Mouse (Mus musculus): ENCODE data around the gene Sprr2f. TPM values are rescaled to one million over a fixed set of nuclear protein-coding genes. Genes with fewer than 3 reads are reported as not detected.

Sprr2f gene
- total RNA-seq (2012; rRNA removed) = not detected in 2 replicates

DNA sequence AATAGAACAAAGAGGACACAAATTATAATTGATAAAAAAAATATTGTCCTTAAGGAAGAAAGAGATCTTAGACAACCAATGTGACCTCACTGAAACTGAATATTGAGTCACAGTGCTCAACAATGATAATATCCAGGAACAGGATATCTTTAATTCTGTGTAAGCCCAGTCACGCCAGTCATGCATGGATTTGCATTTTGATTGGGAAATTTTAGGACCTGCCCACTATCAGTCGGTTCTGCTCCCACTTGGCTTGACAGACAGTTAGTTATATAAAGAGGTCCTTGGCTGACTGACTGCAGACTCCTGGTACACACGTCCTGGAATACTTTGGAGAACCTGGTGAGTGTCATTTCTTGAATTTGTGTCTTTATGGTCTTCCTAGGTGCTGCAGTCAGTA lies at the start of gene Sprr2f:
Sprr2f (plus strand) TSS at position 301 of the 400 bp plus-strand sequence.
- Histone ChIP-seq H3K9ac (ENCODE audit: insufficient read depth, low read depth, low read length, poor library complexity, severe bottlenecking) (no peak within 1 kb of the TSS), H3K36me3 (ENCODE audit: control insufficient read depth, insufficient read depth, low read length, poor library complexity, severe bottlenecking) (no peaks in the 10 kb centered on the region), H3K4me1 (ENCODE audit: control insufficient read depth in 2 of 2, insufficient read depth in 2 of 2, low read length in 2 of 2, poor library complexity in 1 of 2) (no peaks in the 10 kb centered on the region), H3K27ac (ENCODE audit: insufficient read depth, low read depth, low read length, poor library complexity, severe bottlenecking) (no peak within 1 kb of the TSS), H3K9me3 (ENCODE audit: control insufficient read depth, insufficient read depth, low read depth, low read length) (no peaks in the 10 kb centered on the region), H3K4me3 (ENCODE audit: insufficient read depth in 1 of 2, low read depth in 1 of 2, low read length in 2 of 2, poor library complexity in 1 of 2, severe bottlenecking in 1 of 2) (no peak within 1 kb of the TSS)
- TF ChIP-seq MAFK (IDR thresholded peaks at IDR 0.05; ENCODE audit: insufficient read depth, low read depth, low read length) = no peak
- no peak for TF ChIP-seq HCFC1 (IDR thresholded peaks at IDR 0.05; ENCODE audit: borderline replicate concordance, insufficient read depth, low read length)
- TF ChIP-seq ZNF384 (IDR thresholded peaks at IDR 0.05; ENCODE audit: low read depth, low read length) = no peak
- no peak for TF ChIP-seq ZC3H11A (IDR thresholded peaks at IDR 0.05; ENCODE audit: borderline replicate concordance, low read depth, low read length)
- TF ChIP-seq CHD2 (IDR thresholded peaks at IDR 0.05; ENCODE audit: low read depth, low read length) = no peak
- no peak for DNase-seq (ENCODE audit: low read depth, low spot score)
- in situ Hi-C loops (cut with MboI; ENCODE audit: low sequenced_read_pairs in 2 of 2, unreplicated experiment in 2 of 2) = no loop called here

- Histone ChIP-seq H3K36me3 (ENCODE audit: control insufficient read depth, insufficient read depth, low read length, poor library complexity, severe bottlenecking) (no peaks in the 10 kb centered on the region), H3K4me1 (ENCODE audit: control insufficient read depth in 2 of 2, insufficient read depth in 2 of 2, low read length in 2 of 2, poor library complexity in 1 of 2) (no peaks in the 10 kb centered on the region), H3K4me3 (ENCODE audit: insufficient read depth in 1 of 2, low read depth in 1 of 2, low read length in 2 of 2, poor library complexity in 1 of 2, severe bottlenecking in 1 of 2) (no peak within 1 kb of the TSS), H3K9me3 (ENCODE audit: control insufficient read depth, insufficient read depth, low read depth, low read length) (no peaks in the 10 kb centered on the region), H3K27ac (ENCODE audit: insufficient read depth, low read depth, low read length, poor library complexity, severe bottlenecking) (no peak within 1 kb of the TSS), H3K9ac (ENCODE audit: insufficient read depth, low read depth, low read length, poor library complexity, severe bottlenecking) (no peak within 1 kb of the TSS)
- in situ Hi-C loops (cut with MboI; ENCODE audit: low sequenced_read_pairs in 2 of 2, unreplicated experiment in 2 of 2) = no loop called here
- DNase-seq (ENCODE audit: low read depth, low spot score) = no peak
- TF ChIP-seq MAFK (IDR thresholded peaks at IDR 0.05; ENCODE audit: insufficient read depth, low read depth, low read length) (no peak), CHD2 (IDR thresholded peaks at IDR 0.05; ENCODE audit: low read depth, low read length) (no peak), ZNF384 (IDR thresholded peaks at IDR 0.05; ENCODE audit: low read depth, low read length) (no peak), ZC3H11A (IDR thresholded peaks at IDR 0.05; ENCODE audit: borderline replicate concordance, low read depth, low read length) (no peak), HCFC1 (IDR thresholded peaks at IDR 0.05; ENCODE audit: borderline replicate concordance, insufficient read depth, low read length) (no peak)
Measured at GRCm38 (mm10) chr3:92316320-92316719, 48.7 kb upstream of the Sprr2f start, which contains the start of gene Sprr2b. Sprr2b (plus strand) TSS chr3:92316620.

- no peak for DNase-seq (ENCODE audit: low read depth, low spot score)
- Histone ChIP-seq H3K27ac (ENCODE audit: insufficient read depth, low read depth, low read length, poor library complexity, severe bottlenecking) (no peak overlapping the region), H3K9me3 (ENCODE audit: control insufficient read depth, insufficient read depth, low read depth, low read length) (no peaks in the 10 kb centered on the region), H3K9ac (ENCODE audit: insufficient read depth, low read depth, low read length, poor library complexity, severe bottlenecking) (no peak overlapping the region), H3K4me3 (ENCODE audit: insufficient read depth in 1 of 2, low read depth in 1 of 2, low read length in 2 of 2, poor library complexity in 1 of 2, severe bottlenecking in 1 of 2) (no peak overlapping the region), H3K4me1 (ENCODE audit: control insufficient read depth in 2 of 2, insufficient read depth in 2 of 2, low read length in 2 of 2, poor library complexity in 1 of 2) (no peaks in the 10 kb centered on the region), H3K36me3 (ENCODE audit: control insufficient read depth, insufficient read depth, low read length, poor library complexity, severe bottlenecking) (no peaks in the 10 kb centered on the region)
- in situ Hi-C loops (cut with MboI; ENCODE audit: low sequenced_read_pairs in 2 of 2, unreplicated experiment in 2 of 2) = no loop called here
- TF ChIP-seq CHD2 (IDR thresholded peaks at IDR 0.05; ENCODE audit: low read depth, low read length) (no peak), MAFK (IDR thresholded peaks at IDR 0.05; ENCODE audit: insufficient read depth, low read depth, low read length) (no peak), ZNF384 (IDR thresholded peaks at IDR 0.05; ENCODE audit: low read depth, low read length) (no peak), HCFC1 (IDR thresholded peaks at IDR 0.05; ENCODE audit: borderline replicate concordance, insufficient read depth, low read length) (no peak), ZC3H11A (IDR thresholded peaks at IDR 0.05; ENCODE audit: borderline replicate concordance, low read depth, low read length) (no peak)
Measured at GRCm38 (mm10) chr3:92317384-92317783, 47.6 kb upstream of the Sprr2f start.

GRCm38 (mm10) chr3:92336278-92336677 lies 28.7 kb upstream of the Sprr2f start:
- Histone ChIP-seq H3K4me3 (ENCODE audit: insufficient read depth in 1 of 2, low read depth in 1 of 2, low read length in 2 of 2, poor library complexity in 1 of 2, severe bottlenecking in 1 of 2) (no peak overlapping the region), H3K9ac (ENCODE audit: insufficient read depth, low read depth, low read length, poor library complexity, severe bottlenecking) (no peak overlapping the region), H3K9me3 (ENCODE audit: control insufficient read depth, insufficient read depth, low read depth, low read length) (no peaks in the 10 kb centered on the region), H3K27ac (ENCODE audit: insufficient read depth, low read depth, low read length, poor library complexity, severe bottlenecking) (no peak overlapping the region), H3K4me1 (ENCODE audit: control insufficient read depth in 2 of 2, insufficient read depth in 2 of 2, low read length in 2 of 2, poor library complexity in 1 of 2) (no peaks in the 10 kb centered on the region), H3K36me3 (ENCODE audit: control insufficient read depth, insufficient read depth, low read length, poor library complexity, severe bottlenecking) (no peaks in the 10 kb centered on the region)
- in situ Hi-C loops (cut with MboI; ENCODE audit: low sequenced_read_pairs in 2 of 2, unreplicated experiment in 2 of 2) = no loop called here
- TF ChIP-seq MAFK (IDR thresholded peaks at IDR 0.05; ENCODE audit: insufficient read depth, low read depth, low read length) (no peak), ZNF384 (IDR thresholded peaks at IDR 0.05; ENCODE audit: low read depth, low read length) (no peak), CHD2 (IDR thresholded peaks at IDR 0.05; ENCODE audit: low read depth, low read length) (no peak), HCFC1 (IDR thresholded peaks at IDR 0.05; ENCODE audit: borderline replicate concordance, insufficient read depth, low read length) (no peak), ZC3H11A (IDR thresholded peaks at IDR 0.05; ENCODE audit: borderline replicate concordance, low read depth, low read length) (no peak)
- DNase-seq (ENCODE audit: low read depth, low spot score) = no peak

GRCm38 (mm10) chr3:92338840-92339239 lies 26.1 kb upstream of the Sprr2f start, which contains the start of gene Sprr2d:
Sprr2d (plus strand) TSS chr3:92339140.
- no peak for TF ChIP-seq MAFK (IDR thresholded peaks at IDR 0.05; ENCODE audit: insufficient read depth, low read depth, low read length)
- no peak for TF ChIP-seq HCFC1 (IDR thresholded peaks at IDR 0.05; ENCODE audit: borderline replicate concordance, insufficient read depth, low read length)
- no peak for TF ChIP-seq ZNF384 (IDR thresholded peaks at IDR 0.05; ENCODE audit: low read depth, low read length)
- TF ChIP-seq CHD2 (IDR thresholded peaks at IDR 0.05; ENCODE audit: low read depth, low read length) = no peak
- TF ChIP-seq ZC3H11A (IDR thresholded peaks at IDR 0.05; ENCODE audit: borderline replicate concordance, low read depth, low read length) = no peak
- Histone ChIP-seq H3K9me3 (ENCODE audit: control insufficient read depth, insufficient read depth, low read depth, low read length) (no peaks in the 10 kb centered on the region), H3K36me3 (ENCODE audit: control insufficient read depth, insufficient read depth, low read length, poor library complexity, severe bottlenecking) (no peaks in the 10 kb centered on the region), H3K9ac (ENCODE audit: insufficient read depth, low read depth, low read length, poor library complexity, severe bottlenecking) (no peak within 1 kb of the TSS), H3K4me1 (ENCODE audit: control insufficient read depth in 2 of 2, insufficient read depth in 2 of 2, low read length in 2 of 2, poor library complexity in 1 of 2) (no peaks in the 10 kb centered on the region), H3K4me3 (ENCODE audit: insufficient read depth in 1 of 2, low read depth in 1 of 2, low read length in 2 of 2, poor library complexity in 1 of 2, severe bottlenecking in 1 of 2) (no peak within 1 kb of the TSS), H3K27ac (ENCODE audit: insufficient read depth, low read depth, low read length, poor library complexity, severe bottlenecking) (no peak within 1 kb of the TSS)
- in situ Hi-C loops (cut with MboI; ENCODE audit: low sequenced_read_pairs in 2 of 2, unreplicated experiment in 2 of 2) = no loop called here
- DNase-seq (ENCODE audit: low read depth, low spot score) = no peak

All from ES-E14 (cell line).